Mouse (Mus musculus) limb, embryonic 14.5 days (tissue): ENCODE measurements around the gene Slamf7. TPM values are rescaled to one million over a fixed set of nuclear protein-coding genes. Genes with fewer than 3 reads are reported as not detected.

Source experiments
- ATAC-seq: fragments of 200-750 bp; cut with Nextera tagmentation; 2 replicates; pipeline ENCODE4 v1.8.0; 2017; ENCODE audit warnings: low read depth, moderate number of reproducible peaks, moderate TSS enrichment; ENCODE audit not compliant: low FRiP score
- DNase-seq: peaks from one replicate; pipeline ENCODE4 v3.0.0-alpha.2; 2015; ENCODE audit warnings: low spot score
- H3K27ac ChIP-seq: fragments of 300-500 bp; sonication (generic); replicated peaks from 2 replicates; pipeline ENCODE4 v1.5.1; 2014; ENCODE audit warnings: low read depth, mild to moderate bottlenecking, low read length, moderate library complexity, mixed read lengths
- H3K27me3 ChIP-seq: fragments of 300-500 bp; sonication (generic); 2 replicates; pipeline ENCODE4 v1.6.1; 2014; ENCODE audit warnings: low read length, mixed read lengths; ENCODE audit not compliant: control insufficient read depth, insufficient read depth
- H3K36me3 ChIP-seq: fragments of 300-500 bp; sonication (generic); 2 replicates; pipeline ENCODE4 v1.6.1; 2014; ENCODE audit warnings: mild to moderate bottlenecking, low read length, moderate library complexity, mixed read lengths; ENCODE audit not compliant: control insufficient read depth, insufficient read depth
- H3K4me1 ChIP-seq: fragments of 300-500 bp; sonication (generic); 2 replicates; pipeline ENCODE4 v1.6.1; 2014; ENCODE audit warnings: antibody characterized with exemption, low read length, mixed read lengths; ENCODE audit not compliant: control insufficient read depth, insufficient read depth
- H3K4me2 ChIP-seq: fragments of 300-500 bp; sonication (generic); replicated peaks from 2 replicates; pipeline ENCODE4 v1.6.1; 2014; ENCODE audit warnings: low read depth, mild to moderate bottlenecking, low read length, moderate library complexity; ENCODE audit not compliant: severe bottlenecking
- H3K4me3 ChIP-seq: fragments of 300-500 bp; sonication (generic); replicated peaks from 2 replicates; pipeline ENCODE4 v1.5.1; 2014; ENCODE audit warnings: low read length
- H3K9ac ChIP-seq: fragments of 300-500 bp; sonication (generic); 2 replicates; pipeline ENCODE4 v1.6.1; 2014; ENCODE audit warnings: mild to moderate bottlenecking, low read depth, low read length, moderate library complexity; ENCODE audit not compliant: severe bottlenecking
- H3K9me3 ChIP-seq: fragments of 300-500 bp; sonication (generic); 2 replicates; pipeline ENCODE4 v1.6.1; 2016; ENCODE audit warnings: low read length; ENCODE audit not compliant: control insufficient read depth
- POLR2A ChIP-seq: fragments of 200-500 bp; IDR thresholded peaks from 2 replicates; pipeline ENCODE4 v1.8.0; 2012; ENCODE audit warnings: inconsistent platforms, mild to moderate bottlenecking, moderate library complexity, borderline replicate concordance; ENCODE audit not compliant: insufficient read depth, insufficient read length; ENCODE audit errors: extremely low read depth
- WGBS: fragments of 180-500 bp; shearing (Covaris S2); extraction: QIAGEN DNeasy Blood & Tissue Kit; methylation state at CpG from one replicate; pipeline ENCODE4 v1.1.7; 2014; 5-methylcytosine and 5-hydroxymethylcytosine counted together
- polyA plus RNA-seq, 2 experiments: library from polyadenylated mRNA; depleted of rRNA in 1 of 2; stranded (reverse) in 1 of 2; unstranded in 1 of 2; fragments of >200 nt; fragmentation: Nextera tagmentation in 1 of 2; extraction: Ambion mirVana in 1 of 2; gene quantifications; 2 replicates each; pipeline versions ENCODE4 v1.2.1 to v1.2.3; 2012 to 2014

The Slamf7 gene
- polyA plus RNA-seq, 2 experiments = 0.09 to 0.21 TPM

DNA sequence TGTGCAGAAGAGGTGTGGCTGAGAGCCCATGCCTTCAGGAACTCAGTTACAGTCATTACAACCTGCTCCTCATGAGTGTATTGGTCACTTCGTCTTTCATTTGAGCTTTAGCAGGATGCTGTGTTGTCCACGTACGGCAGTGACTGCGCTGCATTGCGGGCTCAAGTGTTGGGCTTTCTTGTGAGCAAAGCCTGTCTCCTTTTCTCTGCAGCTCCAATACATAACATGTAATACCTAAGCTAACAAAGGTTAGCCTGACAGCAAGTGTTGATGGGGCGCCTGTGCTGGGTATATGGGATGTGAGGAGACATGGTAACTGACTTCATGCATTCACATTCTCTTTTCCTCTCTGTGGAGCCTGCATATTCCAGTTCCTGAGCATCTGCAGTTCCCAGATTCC lies 32.7 kb downstream of the Slamf7 start:
- Histone ChIP-seq H3K4me2 (no peak overlapping the region), H3K9me3 (no peaks in the 10 kb centered on the region), H3K4me3 (no peak overlapping the region), H3K27ac (no peak overlapping the region), H3K4me1 (no peaks in the 10 kb centered on the region), H3K9ac (no peak overlapping the region), H3K36me3 (no peaks in the 10 kb centered on the region), H3K27me3 (no peaks in the 10 kb centered on the region)
- ATAC-seq (no peak), DNase-seq (no peak)
- WGBS = 90% methylated on average over 6 of the region's 6 CpGs
- no peak for TF ChIP-seq POLR2A

DNA sequence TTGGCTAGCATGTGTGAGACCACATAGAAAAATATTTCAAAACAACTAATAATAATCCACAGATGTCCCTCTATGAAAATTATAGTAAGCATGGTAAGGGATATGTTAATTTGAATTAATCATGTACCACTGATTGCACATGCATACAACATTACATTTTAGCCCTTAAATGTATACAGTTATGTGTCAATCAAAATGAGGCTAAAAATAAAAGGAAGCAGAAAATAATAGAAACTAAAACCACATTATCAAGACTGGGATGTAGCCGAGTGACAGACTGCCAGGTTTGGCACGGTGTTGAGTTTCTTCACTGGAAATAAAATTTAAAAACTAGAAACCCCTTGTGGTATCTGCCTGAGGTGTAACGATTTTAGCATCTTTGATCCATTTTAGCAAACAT lies 33.2 kb downstream of the Slamf7 start:
- WGBS = 80% methylated on average over 3 of the region's 3 CpGs
- Histone ChIP-seq H3K9ac (no peak overlapping the region), H3K36me3 (no peaks in the 10 kb centered on the region), H3K9me3 (no peaks in the 10 kb centered on the region), H3K27ac (no peak overlapping the region), H3K4me2 (no peak overlapping the region), H3K4me1 (no peaks in the 10 kb centered on the region), H3K4me3 (no peak overlapping the region), H3K27me3 (no peaks in the 10 kb centered on the region)
- DNase-seq (no peak), ATAC-seq (no peak)
- TF ChIP-seq POLR2A = no peak

GRCm38 (mm10) chr1:171619001-171619400 lies 33.8 kb downstream of the Slamf7 start:
- H3K27me3 ChIP-seq = no peaks in the 10 kb centered on the region
- no peak overlapping the region for H3K4me2 ChIP-seq
- 86% methylated on average over 8 of the region's 8 CpGs for WGBS

DNA sequence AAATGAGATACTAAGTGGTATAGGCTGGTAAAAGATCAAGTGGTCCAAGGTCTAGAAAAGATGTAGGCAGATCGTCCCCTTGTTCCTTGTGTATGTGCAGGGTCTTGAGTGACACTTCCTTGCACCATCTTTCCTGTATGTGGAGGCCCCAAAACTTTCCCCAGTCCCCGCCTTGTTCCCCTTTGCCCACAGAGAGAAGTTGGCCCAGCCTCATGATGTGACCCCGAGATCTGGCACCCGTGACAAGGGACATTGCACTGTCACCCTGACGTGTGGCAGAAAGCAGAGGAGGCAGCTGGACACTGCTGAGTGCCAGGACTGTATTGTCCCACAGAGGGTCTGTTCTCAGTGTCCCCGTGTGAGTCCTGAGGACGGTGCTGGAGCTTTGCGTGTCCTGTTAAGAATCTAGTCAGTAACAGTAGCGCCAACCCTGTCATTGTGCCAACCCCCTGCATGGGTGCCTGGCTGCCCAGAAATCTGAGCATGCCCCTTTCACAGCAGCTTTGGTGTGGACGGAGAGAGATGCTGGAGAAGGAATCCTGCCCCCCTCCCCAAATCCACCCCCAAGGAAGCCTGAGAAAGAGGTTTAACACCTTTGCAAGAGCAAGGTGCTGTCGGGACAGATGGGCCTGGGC lies 35.8 kb downstream of the Slamf7 start:
- Histone ChIP-seq H3K27me3 (no peaks in the 10 kb centered on the region), H3K4me3 (no peak overlapping the region), H3K4me2 (no peak overlapping the region), H3K36me3 (no peaks in the 10 kb centered on the region), H3K9ac (no peak overlapping the region), H3K4me1 (no peaks in the 10 kb centered on the region), H3K9me3 (no peaks in the 10 kb centered on the region), H3K27ac (no peak overlapping the region)
- no peak for ATAC-seq
- no peak for TF ChIP-seq POLR2A
- WGBS = 78% methylated on average over 11 of the region's 11 CpGs
- no peak for DNase-seq

More at GRCm38 (mm10) chr1:171619001-171619400, 33.8 kb downstream of the Slamf7 start:
- Histone ChIP-seq H3K9me3 (no peaks in the 10 kb centered on the region), H3K4me3 (no peak overlapping the region), H3K27ac (no peak overlapping the region), H3K9ac (no peak overlapping the region), H3K36me3 (no peaks in the 10 kb centered on the region), H3K4me1 (no peaks in the 10 kb centered on the region)
- no peak for TF ChIP-seq POLR2A
- DNase-seq = no peak
- ATAC-seq = no peak

GRCm38 (mm10) chr1:171613962-171614361 lies 38.9 kb downstream of the Slamf7 start:
- WGBS = 35% methylated on average over 2 of the region's 2 CpGs
- no peaks in the 10 kb centered on the region for H3K27me3 ChIP-seq
- no peak overlapping the region for H3K27ac ChIP-seq
- H3K4me3 ChIP-seq = no peak overlapping the region
- TF ChIP-seq POLR2A = no peak
- no peaks in the 10 kb centered on the region for H3K36me3 ChIP-seq
- DNase-seq (peak; percentile 8), ATAC-seq (no peak)
- H3K4me2 ChIP-seq = no peak overlapping the region
- no peaks in the 10 kb centered on the region for H3K4me1 ChIP-seq
- H3K9ac ChIP-seq = no peak overlapping the region
- H3K9me3 ChIP-seq = no peaks in the 10 kb centered on the region
